Mouse (Mus musculus) limb, embryonic 11.5 days (tissue): ENCODE results near the gene Prickle1. TPM values are rescaled to one million over a fixed set of nuclear protein-coding genes. Genes with fewer than 3 reads are reported as not detected.

Source experiments
- ATAC-seq: fragments of 200-750 bp; cut with Nextera tagmentation; 2 replicates; pipeline ENCODE4 v1.8.0; 2017; ENCODE audit warnings: low read depth; ENCODE audit not compliant: insufficient number of reproducible peaks, low FRiP score, low TSS enrichment
- DNase-seq: peaks from one replicate; pipeline ENCODE4 v3.0.0-alpha.2; 2015; ENCODE audit warnings: low spot score
- H3K27ac ChIP-seq: fragments of 300-500 bp; sonication (generic); replicated peaks from 2 replicates; pipeline ENCODE4 v1.5.1; 2014; ENCODE audit warnings: low read depth, mild to moderate bottlenecking, low read length
- H3K27me3 ChIP-seq: fragments of 300-500 bp; sonication (generic); 2 replicates; pipeline ENCODE4 v1.6.1; 2014; ENCODE audit warnings: mild to moderate bottlenecking, low read length, mixed read lengths; ENCODE audit not compliant: control insufficient read depth, insufficient read depth
- H3K36me3 ChIP-seq: fragments of 300-500 bp; sonication (generic); 2 replicates; pipeline ENCODE4 v1.6.1; 2014; ENCODE audit warnings: mild to moderate bottlenecking, low read length, moderate library complexity, mixed read lengths; ENCODE audit not compliant: control insufficient read depth, insufficient read depth
- H3K4me1 ChIP-seq: fragments of 300-500 bp; sonication (generic); 2 replicates; pipeline ENCODE4 v1.6.1; 2014; ENCODE audit warnings: low read length, mixed read lengths; ENCODE audit not compliant: control insufficient read depth, insufficient read depth
- H3K4me2 ChIP-seq: fragments of 300-500 bp; sonication (generic); 2 replicates; pipeline ENCODE4 v1.6.1; 2014; ENCODE audit warnings: low read depth, mild to moderate bottlenecking, moderate library complexity; ENCODE audit not compliant: severe bottlenecking
- H3K4me3 ChIP-seq: fragments of 300-500 bp; sonication (generic); 2 replicates; pipeline ENCODE4 v1.5.1; 2014; ENCODE audit warnings: low read depth, low read length
- H3K9ac ChIP-seq: fragments of 300-500 bp; sonication (generic); 2 replicates; pipeline ENCODE4 v1.6.1; 2014; ENCODE audit warnings: mild to moderate bottlenecking, low read length
- H3K9me3 ChIP-seq: fragments of 300-500 bp; sonication (generic); 2 replicates; pipeline ENCODE4 v1.6.1; 2016; ENCODE audit warnings: low read length; ENCODE audit not compliant: control insufficient read depth
- WGBS: fragments of 180-500 bp; shearing (Covaris S2); extraction: QIAGEN DNeasy Blood & Tissue Kit; methylation state at CpG from one replicate; pipeline ENCODE4 v1.1.7; 2014; 5-methylcytosine and 5-hydroxymethylcytosine counted together
- polyA plus RNA-seq: library from polyadenylated mRNA; unstranded; fragments of >200 nt; fragmentation: Nextera tagmentation; extraction: Ambion mirVana; gene quantifications from 2 replicates; pipeline ENCODE4 v1.2.1, GENCODE M21; 2014

The Prickle1 gene
- polyA plus RNA-seq, 1 experiment from 2014 or later: 30.0 TPM

- ATAC-seq: no peak
- H3K4me3 ChIP-seq: no peak overlapping the region
- no peaks in the 10 kb centered on the region for H3K36me3 ChIP-seq
- no peak overlapping the region for H3K9ac ChIP-seq
- no peaks in the 10 kb centered on the region for H3K27me3 ChIP-seq
- peaks cover 7% of the 10 kb centered on the region; the same call in 1 of the 2 replicates for H3K4me1 ChIP-seq
- 49% methylated on average over 12 of the region's 12 CpGs for WGBS
- H3K9me3 ChIP-seq: no peaks in the 10 kb centered on the region
- no peak overlapping the region for H3K4me2 ChIP-seq
- DNase-seq: no peak
- H3K27ac ChIP-seq: no peak overlapping the region
Measured at GRCm38 (mm10) chr15:93529831-93530702, 65.6 kb downstream of the Prickle1 start.

- H3K9ac ChIP-seq: no peak overlapping the region
- H3K27me3 ChIP-seq: 0 out of 2 replicates have a peak, but pooled peaks cover 2% of the 10 kb centered on the region
- H3K27ac ChIP-seq: no peak overlapping the region
- H3K9me3 ChIP-seq: no peaks in the 10 kb centered on the region
- H3K36me3 ChIP-seq: no peaks in the 10 kb centered on the region
- no peak overlapping the region for H3K4me2 ChIP-seq
- no peak for ATAC-seq
- no peak for DNase-seq
- peaks cover 6% of the 10 kb centered on the region for H3K4me1 ChIP-seq
- H3K4me3 ChIP-seq: no peak overlapping the region
- 91% methylated on average over 5 of the region's 5 CpGs for WGBS
Measured at GRCm38 (mm10) chr15:93525305-93525917, 70.3 kb downstream of the Prickle1 start.

- H3K9me3 ChIP-seq: no peaks in the 10 kb centered on the region
- H3K4me2 ChIP-seq: no peak overlapping the region
- ATAC-seq (no peak), DNase-seq (no peak)
- H3K27me3 ChIP-seq: 0 out of 2 replicates have a peak, but pooled peaks cover 2% of the 10 kb centered on the region
- peaks cover 27% of the 10 kb centered on the region for H3K4me1 ChIP-seq
- no peaks in the 10 kb centered on the region for H3K36me3 ChIP-seq
- no peak overlapping the region for H3K9ac ChIP-seq
- H3K27ac ChIP-seq: no peak overlapping the region
- WGBS: 41% methylated on average over 3 of the region's 3 CpGs
- no peak overlapping the region for H3K4me3 ChIP-seq
Measured at GRCm38 (mm10) chr15:93521787-93522180, 73.9 kb downstream of the Prickle1 start.

GRCm38 (mm10) chr15:93521088-93521786, 74.5 kb downstream of the Prickle1 start:
- ATAC-seq: no peak
- Histone ChIP-seq H3K9me3 (no peaks in the 10 kb centered on the region), H3K36me3 (no peaks in the 10 kb centered on the region), H3K4me1 (peaks cover 27% of the 10 kb centered on the region), H3K27ac (no peak overlapping the region), H3K4me2 (no peak overlapping the region), H3K4me3 (no peak overlapping the region), H3K9ac (no peak overlapping the region), H3K27me3 (0 out of 2 replicates have a peak, but pooled peaks cover 2% of the 10 kb centered on the region)
- 39% methylated on average over 11 of the region's 11 CpGs for WGBS
- DNase-seq: no peak

- H3K27ac ChIP-seq: peak overlapping the region; percentile 81; the same call in 1 of the 2 replicates
- H3K4me2 ChIP-seq: peak overlapping the region; percentile 95
- H3K4me3 ChIP-seq: peak overlapping the region; percentile 75
- WGBS: 7% methylated on average over 17 of the region's 17 CpGs
- ATAC-seq: no peak
- no peaks in the 10 kb centered on the region for H3K9me3 ChIP-seq
- 0 out of 2 replicates have a peak, but pooled peaks cover 2% of the 10 kb centered on the region for H3K27me3 ChIP-seq
- H3K36me3 ChIP-seq: no peaks in the 10 kb centered on the region
- peaks cover 31% of the 10 kb centered on the region for H3K4me1 ChIP-seq
- no peak for DNase-seq
- peak overlapping the region; percentile 72 for H3K9ac ChIP-seq
Measured at GRCm38 (mm10) chr15:93519836-93520826, 75.6 kb downstream of the Prickle1 start.

- 0 out of 2 replicates have a peak, but pooled peaks cover 2% of the 10 kb centered on the region for H3K27me3 ChIP-seq
- peaks cover 40% of the 10 kb centered on the region for H3K4me1 ChIP-seq
- peak; percentile 72 for ATAC-seq
- H3K9ac ChIP-seq: peak overlapping the region; percentile 72
- H3K36me3 ChIP-seq: no peaks in the 10 kb centered on the region
- DNase-seq: peak; percentile 85
- H3K4me3 ChIP-seq: peak overlapping the region; percentile 75
- peak overlapping the region; percentile 81 for H3K27ac ChIP-seq
- under 1% methylated on average over 85 of the region's 85 CpGs for WGBS
- peak overlapping the region; percentile 95 for H3K4me2 ChIP-seq
- no peaks in the 10 kb centered on the region for H3K9me3 ChIP-seq
Measured at GRCm38 (mm10) chr15:93518941-93519835, 76.5 kb downstream of the Prickle1 start.
